Mouse (Mus musculus): ENCODE measurements at regions not wholly inside any gene's neighbourhood (a gene's known extent, or its start where the extent isn't known, plus 50 kb on each side); places are given as distances from the start of the nearest gene placed in this dataset.

DNA sequence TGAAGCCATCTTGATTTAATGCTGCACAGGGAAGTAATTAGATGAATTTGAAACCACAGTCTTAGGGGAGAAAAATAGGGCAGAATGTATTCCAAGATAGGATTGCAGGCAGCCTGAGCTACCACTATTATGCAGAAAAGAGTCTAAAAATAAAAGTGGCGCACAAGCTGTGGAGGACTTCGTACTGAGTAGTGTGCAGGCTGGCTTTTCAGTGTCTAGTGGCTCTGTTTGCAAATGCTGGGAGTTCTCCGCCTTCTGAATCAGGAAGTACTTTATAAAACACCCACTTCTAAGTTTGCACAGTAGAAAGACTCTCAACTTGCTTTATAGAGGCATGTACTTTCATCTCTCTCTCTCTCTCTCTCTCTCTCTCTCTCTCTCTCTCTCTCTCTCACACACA, 852.4 kb downstream of the Diaph2 start:
- peak; percentile 26 for DNase-seq (ENCODE audit: low read depth, low spot score)
- Histone ChIP-seq H3K27me3 (ENCODE audit: control insufficient read depth in 1 of 2, insufficient read depth in 2 of 2, low read length in 2 of 2) (no peaks in the 10 kb centered on the region), H3K4me1 (ENCODE audit: control insufficient read depth in 1 of 2, insufficient read depth in 2 of 2, low read length in 2 of 2) (no peaks in the 10 kb centered on the region), H3K9me3 (replicated peaks; ENCODE audit: insufficient read depth, low read length) (no peaks in the 10 kb centered on the region), H3K79me2 (ENCODE audit: control insufficient read depth, insufficient read depth, low read length, poor library complexity) (no peaks in the 10 kb centered on the region), H3K4me3 (ENCODE audit: control insufficient read depth in 1 of 2, insufficient read depth in 1 of 2, low read depth in 2 of 2, low read length in 2 of 2) (no peak overlapping the region), H3K9ac (ENCODE audit: control insufficient read depth, low read depth, low read length, poor library complexity, severe bottlenecking) (no peak overlapping the region), H3K36me3 (ENCODE audit: control insufficient read depth in 1 of 2, insufficient read depth in 2 of 2, low read length in 2 of 2) (no peaks in the 10 kb centered on the region; a peak in 1 of 4 replicates), H3K27ac (ENCODE audit: control insufficient read depth, low read depth, low read length) (no peak overlapping the region)
- TF ChIP-seq TBP (IDR thresholded peaks at IDR 0.05; ENCODE audit: low read depth, low read length), result no peak
- TF ChIP-seq MAZ (IDR thresholded peaks at IDR 0.05; ENCODE audit: low read depth, low read length), result no peak
- TF ChIP-seq GABPA (IDR thresholded peaks at IDR 0.05; ENCODE audit: low read depth, low read length), result no peak
- no peak for TF ChIP-seq KAT2A (conservative IDR thresholded peaks at IDR 0.05; ENCODE audit: low read depth, low read length)
- no peak for TF ChIP-seq ZMIZ1 (IDR thresholded peaks at IDR 0.05; ENCODE audit: low read depth, low read length)
- no peak for TF ChIP-seq ZC3H11A (IDR thresholded peaks at IDR 0.05; ENCODE audit: low read depth, low read length)

DNA sequence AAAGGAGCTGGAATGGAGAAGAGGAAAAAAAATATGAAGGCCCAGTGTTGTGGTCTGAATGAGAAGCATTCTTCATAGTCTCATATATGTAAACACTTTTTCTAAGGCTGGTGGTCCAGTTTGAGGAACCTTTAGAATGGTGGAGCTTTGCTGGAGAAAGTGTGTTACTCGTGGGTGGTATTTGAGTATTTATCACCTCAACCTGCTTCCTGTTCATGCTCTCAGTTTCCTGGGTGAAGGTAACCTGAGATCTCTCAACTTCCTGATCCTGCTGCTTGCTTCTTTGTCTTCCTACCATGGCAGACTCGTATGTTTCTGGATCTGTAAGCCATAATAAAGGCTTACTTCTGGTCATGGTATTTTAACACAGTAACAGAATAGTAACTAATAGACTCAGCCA, 889.0 kb downstream of the Diaph2 start:
- peak; percentile 70 for DNase-seq (ENCODE audit: low read depth, low spot score)
- H3K4me3 ChIP-seq (ENCODE audit: control insufficient read depth in 1 of 2, insufficient read depth in 1 of 2, low read depth in 2 of 2, low read length in 2 of 2), result no peak overlapping the region
- 0 out of 4 replicates have a peak, but pooled peaks cover 0 to 5% of the 10 kb centered on the region in 2 experiments for H3K4me1 ChIP-seq (ENCODE audit: control insufficient read depth in 1 of 2, insufficient read depth in 2 of 2, low read length in 2 of 2)
- no peak overlapping the region for H3K27ac ChIP-seq (ENCODE audit: control insufficient read depth, low read depth, low read length)
- H3K27me3 ChIP-seq (ENCODE audit: control insufficient read depth in 1 of 2, insufficient read depth in 2 of 2, low read length in 2 of 2), result no peaks in the 10 kb centered on the region
- H3K79me2 ChIP-seq (ENCODE audit: control insufficient read depth, insufficient read depth, low read length, poor library complexity), result no peaks in the 10 kb centered on the region
- no peak overlapping the region for H3K9ac ChIP-seq (ENCODE audit: control insufficient read depth, low read depth, low read length, poor library complexity, severe bottlenecking)
- H3K36me3 ChIP-seq (ENCODE audit: control insufficient read depth in 1 of 2, insufficient read depth in 2 of 2, low read length in 2 of 2), result peaks cover 0 to 5% of the 10 kb centered on the region in 2 experiments; a peak in 2 of 4 replicates
- H3K9me3 ChIP-seq (replicated peaks; ENCODE audit: insufficient read depth, low read length), result no peaks in the 10 kb centered on the region
- TF ChIP-seq GATA1 (IDR thresholded peaks at IDR 0.05; ENCODE audit: low read depth, low read length) (peak; percentile 46; the same call in 1 of the 2 replicates), EP300 (IDR thresholded peaks at IDR 0.05; ENCODE audit: low read depth in 1 of 2, low read length in 2 of 2) (peak; percentile 27 to 75; a peak in 2 of 4 replicates), JUND (IDR thresholded peaks at IDR 0.05; ENCODE audit: low read depth, low read length) (no peak), MYC (IDR thresholded peaks at IDR 0.05; ENCODE audit: low read depth, low read length) (0 out of 2 replicates have a peak, but pooled peaks have one; percentile 46), ETS1 (IDR thresholded peaks at IDR 0.05; ENCODE audit: low read depth, low read length) (no peak), ELF1 (IDR thresholded peaks at IDR 0.05; ENCODE audit: low read depth, low read length) (peak; percentile 42; the same call in 1 of the 2 replicates)

DNA sequence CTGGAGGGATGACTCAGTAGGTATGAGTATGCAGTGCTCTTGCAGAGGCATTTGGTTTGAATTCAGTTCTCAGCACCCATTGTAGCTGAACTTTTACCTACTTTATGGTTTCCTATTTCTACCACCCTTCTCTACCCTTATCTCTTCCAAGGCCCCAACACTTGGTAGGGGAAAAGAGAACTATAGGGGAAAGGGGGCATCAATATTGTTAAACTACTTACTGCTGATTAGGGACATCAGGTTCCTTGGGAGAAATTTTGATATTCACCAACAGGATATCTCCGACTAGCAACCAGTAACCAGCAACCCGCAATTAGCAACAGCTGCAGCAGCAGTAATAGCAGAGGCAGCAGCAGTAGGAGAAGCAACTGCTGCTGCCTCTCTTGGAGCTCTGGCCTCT, 906.3 kb downstream of the Diaph2 start:
- Histone ChIP-seq H3K36me3 (ENCODE audit: control insufficient read depth in 1 of 2, insufficient read depth in 2 of 2, low read length in 2 of 2) (peaks cover 0 to 9% of the 10 kb centered on the region in 2 experiments; a peak in 2 of 4 replicates), H3K4me1 (ENCODE audit: control insufficient read depth in 1 of 2, insufficient read depth in 2 of 2, low read length in 2 of 2) (peaks cover 0 to 5% of the 10 kb centered on the region in 2 experiments; a peak in 1 of 4 replicates), H3K27me3 (ENCODE audit: control insufficient read depth in 1 of 2, insufficient read depth in 2 of 2, low read length in 2 of 2) (no peaks in the 10 kb centered on the region), H3K9me3 (replicated peaks; ENCODE audit: insufficient read depth, low read length) (no peaks in the 10 kb centered on the region), H3K27ac (ENCODE audit: control insufficient read depth, low read depth, low read length) (no peak overlapping the region; the same call in 1 of the 2 replicates), H3K4me3 (ENCODE audit: control insufficient read depth in 1 of 2, insufficient read depth in 1 of 2, low read depth in 2 of 2, low read length in 2 of 2) (no peak overlapping the region), H3K9ac (ENCODE audit: control insufficient read depth, low read depth, low read length, poor library complexity, severe bottlenecking) (no peak overlapping the region), H3K79me2 (ENCODE audit: control insufficient read depth, insufficient read depth, low read length, poor library complexity) (no peaks in the 10 kb centered on the region)
- DNase-seq (ENCODE audit: low read depth, low spot score), result peak; percentile 69
- 0 out of 2 replicates have a peak, but pooled peaks have one; percentile 32 for TF ChIP-seq TCF12 (IDR thresholded peaks at IDR 0.05; ENCODE audit: low read depth, low read length)
- TF ChIP-seq MAX (IDR thresholded peaks at IDR 0.05; ENCODE audit: low read length), result no peak
- peak; percentile 47 to 48; a peak in 1 of 4 replicates for TF ChIP-seq EP300 (IDR thresholded peaks at IDR 0.05; ENCODE audit: low read depth in 1 of 2, low read length in 2 of 2)
- no peak for TF ChIP-seq CHD1 (IDR thresholded peaks at IDR 0.05; ENCODE audit: low read depth, low read length)
- no peak for TF ChIP-seq ETS1 (IDR thresholded peaks at IDR 0.05; ENCODE audit: low read depth, low read length)
- no peak for TF ChIP-seq HCFC1 (IDR thresholded peaks at IDR 0.05; ENCODE audit: low read depth, low read length)
- TF ChIP-seq GATA1 (IDR thresholded peaks at IDR 0.05; ENCODE audit: low read depth, low read length), result peak; percentile 66

All from MEL (cell line).